Mouse (Mus musculus) MEL (cell line): ENCODE measurements around the gene Gata3. TPM values are rescaled to one million over a fixed set of nuclear protein-coding genes. Genes with fewer than 3 reads are reported as not detected.
A peak's percentile ranks its signal among the peaks of the same experiment; 100 is the strongest.

Source experiments
- DNase-seq: peaks from one replicate; pipeline ENCODE4 v3.0.0; 2011; ENCODE audit warnings: low read depth, low spot score
- H3K27ac ChIP-seq: 2 replicates; pipeline ENCODE4 v1.5.1; 2012; ENCODE audit warnings: low read depth, mild to moderate bottlenecking, control low read depth, low read length, moderate library complexity; ENCODE audit not compliant: control insufficient read depth
- H3K27me3 ChIP-seq, 2 experiments: fragments of 150-350 bp in 1 of 2; sonication (generic) in 1 of 2; 2 replicates each; pipeline ENCODE4 v1.6.1; 2012; ENCODE audit warnings: low read length in 2 of 2, mild to moderate bottlenecking in 2 of 2, improper control_type of control experiment in 1 of 2, moderate library complexity in 1 of 2; ENCODE audit not compliant: insufficient read depth in 2 of 2, control insufficient read depth in 1 of 2
- H3K36me3 ChIP-seq, 2 experiments: 2 replicates each; pipeline ENCODE4 v1.6.1; 2012 to 2014; ENCODE audit warnings: low read length in 2 of 2, improper control_type of control experiment in 1 of 2, inconsistent platforms in 1 of 2, mild to moderate bottlenecking in 1 of 2; ENCODE audit not compliant: insufficient read depth in 2 of 2, control insufficient read depth in 1 of 2
- H3K4me1 ChIP-seq, 2 experiments: fragments of 150-350 bp in 1 of 2; sonication (generic) in 1 of 2; 2 replicates each; pipeline ENCODE4 v1.6.1; 2012; ENCODE audit warnings: low read length in 2 of 2, improper control_type of control experiment in 1 of 2, mild to moderate bottlenecking in 1 of 2; ENCODE audit not compliant: insufficient read depth in 2 of 2, control insufficient read depth in 1 of 2
- H3K4me3 ChIP-seq, 2 experiments: fragments of 150-350 bp in 1 of 2; sonication (generic) in 1 of 2; 2 replicates each; pipeline ENCODE4 v1.5.1; 2012; ENCODE audit warnings: low read depth in 2 of 2, low read length in 2 of 2, mild to moderate bottlenecking in 2 of 2, moderate library complexity in 2 of 2, control low read depth in 1 of 2, improper control_type of control experiment in 1 of 2; ENCODE audit not compliant: control insufficient read depth in 1 of 2, insufficient read depth in 1 of 2
- H3K79me2 ChIP-seq: 2 replicates; pipeline ENCODE4 v1.6.1; 2012; ENCODE audit warnings: mild to moderate bottlenecking, low read length, moderate library complexity; ENCODE audit not compliant: control insufficient read depth, poor library complexity, insufficient read depth
- H3K9ac ChIP-seq: 2 replicates; pipeline ENCODE4 v1.6.1; 2012; ENCODE audit warnings: low read depth, mild to moderate bottlenecking, control low read depth, low read length, moderate library complexity; ENCODE audit not compliant: control insufficient read depth, poor library complexity, severe bottlenecking
- H3K9me3 ChIP-seq: fragments of 150-350 bp; sonication (generic); replicated peaks from 2 replicates; pipeline ENCODE4 v1.6.1; 2012; ENCODE audit warnings: mild to moderate bottlenecking, low read length, improper control_type of control experiment, moderate library complexity; ENCODE audit not compliant: insufficient read depth
- BHLHE40 ChIP-seq: IDR thresholded peaks from 2 replicates; pipeline ENCODE4 v1.6.1; 2012; ENCODE audit warnings: low read depth, mild to moderate bottlenecking, inconsistent platforms, low read length, improper control_type of control experiment, borderline replicate concordance
- CHD1 ChIP-seq: IDR thresholded peaks from 2 replicates; pipeline ENCODE4 v1.6.1; 2012; ENCODE audit warnings: low read depth, mild to moderate bottlenecking, inconsistent platforms, low read length, improper control_type of control experiment
- CHD2 ChIP-seq: IDR thresholded peaks from 2 replicates; pipeline ENCODE4 v1.6.1; 2011; ENCODE audit warnings: low read length, improper control_type of control experiment
- E2F4 ChIP-seq: IDR thresholded peaks from 2 replicates; pipeline ENCODE4 v1.6.1; 2011; ENCODE audit warnings: low read depth, low read length, improper control_type of control experiment, borderline replicate concordance
- ELF1 ChIP-seq: IDR thresholded peaks from 2 replicates; pipeline ENCODE4 v1.6.1; 2014; ENCODE audit warnings: low read depth, mild to moderate bottlenecking, inconsistent platforms, low read length, improper control_type of control experiment, moderate library complexity
- EP300 ChIP-seq, 2 experiments: IDR thresholded peaks; 2 replicates each; pipeline ENCODE4 v1.6.1; 2011; ENCODE audit warnings: improper control_type of control experiment in 2 of 2, low read length in 2 of 2, low read depth in 1 of 2, mild to moderate bottlenecking in 1 of 2
- ETS1 ChIP-seq: IDR thresholded peaks from 2 replicates; pipeline ENCODE4 v1.6.1; 2012; ENCODE audit warnings: low read depth, mild to moderate bottlenecking, inconsistent platforms, low read length, improper control_type of control experiment, moderate library complexity
- GABPA ChIP-seq: IDR thresholded peaks from 2 replicates; pipeline ENCODE4 v1.6.1; 2012; ENCODE audit warnings: low read depth, mild to moderate bottlenecking, inconsistent platforms, low read length, improper control_type of control experiment, moderate library complexity
- GATA1 ChIP-seq: IDR thresholded peaks from 2 replicates; pipeline ENCODE4 v1.6.1; 2011; ENCODE audit warnings: low read depth, low read length, improper control_type of control experiment
- HCFC1 ChIP-seq: IDR thresholded peaks from 2 replicates; pipeline ENCODE4 v1.6.1; 2012; ENCODE audit warnings: low read depth, mild to moderate bottlenecking, inconsistent platforms, low read length, improper control_type of control experiment, moderate library complexity
- JUND ChIP-seq: IDR thresholded peaks from 2 replicates; pipeline ENCODE4 v1.6.1; 2011; ENCODE audit warnings: low read depth, mild to moderate bottlenecking, improper control_type of control experiment, low read length
- KAT2A ChIP-seq: conservative IDR thresholded peaks from 2 replicates; pipeline ENCODE4 v1.6.1; 2012; ENCODE audit warnings: low read depth, low read length, improper control_type of control experiment, inconsistent platforms
- MAX ChIP-seq: IDR thresholded peaks from 2 replicates; pipeline ENCODE4 v1.6.1; 2011; ENCODE audit warnings: low read length, improper control_type of control experiment
- MAZ ChIP-seq: IDR thresholded peaks from 2 replicates; pipeline ENCODE4 v1.6.1; 2012; ENCODE audit warnings: low read depth, mild to moderate bottlenecking, inconsistent platforms, low read length, improper control_type of control experiment
- MEF2A ChIP-seq: IDR thresholded peaks from 2 replicates; pipeline ENCODE4 v1.6.1; 2014; ENCODE audit warnings: low read depth, mild to moderate bottlenecking, inconsistent platforms, low read length, improper control_type of control experiment; ENCODE audit not compliant: poor library complexity, insufficient replicate concordance, severe bottlenecking; ENCODE audit errors: extremely low read depth
- MXI1 ChIP-seq: IDR thresholded peaks from 2 replicates; pipeline ENCODE4 v1.6.1; 2011; ENCODE audit warnings: mild to moderate bottlenecking, low read depth, low read length, improper control_type of control experiment
- MYB ChIP-seq: IDR thresholded peaks from 2 replicates; pipeline ENCODE4 v1.6.1; 2011; ENCODE audit warnings: mild to moderate bottlenecking, low read depth, low read length, improper control_type of control experiment
- MYC ChIP-seq: IDR thresholded peaks from 2 replicates; pipeline ENCODE4 v1.6.1; 2011; ENCODE audit warnings: low read depth, mild to moderate bottlenecking, low read length, improper control_type of control experiment, moderate library complexity
- NELFE ChIP-seq: IDR thresholded peaks from 2 replicates; pipeline ENCODE4 v1.6.1; 2011; ENCODE audit warnings: low read depth, low read length, improper control_type of control experiment
- NRF1 ChIP-seq: IDR thresholded peaks from 2 replicates; pipeline ENCODE4 v1.6.1; 2014; ENCODE audit warnings: low read depth, mild to moderate bottlenecking, inconsistent platforms, low read length, improper control_type of control experiment, moderate library complexity; ENCODE audit not compliant: poor library complexity, insufficient read depth, severe bottlenecking
- POLR2A ChIP-seq, 2 experiments: IDR thresholded peaks; 2 replicates each; pipeline ENCODE4 v1.6.1; 2011 to 2012; ENCODE audit warnings: low read length in 2 of 2, mild to moderate bottlenecking in 2 of 2, control low read depth in 1 of 2, improper control_type of control experiment in 1 of 2, low read depth in 1 of 2, moderate library complexity in 1 of 2; ENCODE audit not compliant: control insufficient read depth in 1 of 2, insufficient read depth in 1 of 2, poor library complexity in 1 of 2
- POLR2AphosphoS2 ChIP-seq: IDR thresholded peaks from 2 replicates; pipeline ENCODE4 v1.6.1; 2011; ENCODE audit warnings: low read length, improper control_type of control experiment
- POLR2AphosphoS5 ChIP-seq: IDR thresholded peaks from 2 replicates; pipeline ENCODE4 v1.6.1; 2012; ENCODE audit warnings: low read depth, borderline replicate concordance, mild to moderate bottlenecking, inconsistent platforms, low read length, moderate library complexity, mixed read lengths
- RCOR1 ChIP-seq: IDR thresholded peaks from 2 replicates; pipeline ENCODE4 v1.6.1; 2012; ENCODE audit warnings: low read depth, mild to moderate bottlenecking, inconsistent platforms, low read length, improper control_type of control experiment
- SIN3A ChIP-seq: IDR thresholded peaks from 2 replicates; pipeline ENCODE4 v1.6.1; 2012; ENCODE audit warnings: low read length, improper control_type of control experiment, inconsistent platforms
- SMC3 ChIP-seq: IDR thresholded peaks from 2 replicates; pipeline ENCODE4 v1.6.1; 2011; ENCODE audit warnings: low read depth, low read length, improper control_type of control experiment
- TAL1 ChIP-seq: IDR thresholded peaks from 2 replicates; pipeline ENCODE4 v1.6.1; 2012; ENCODE audit warnings: mild to moderate bottlenecking, inconsistent platforms, low read length, moderate library complexity, mixed read lengths
- TBP ChIP-seq: IDR thresholded peaks from 2 replicates; pipeline ENCODE4 v1.8.0; 2011; ENCODE audit warnings: low read depth, low read length, improper control_type of control experiment
- TCF12 ChIP-seq: IDR thresholded peaks from 2 replicates; pipeline ENCODE4 v1.6.1; 2014; ENCODE audit warnings: low read depth, mild to moderate bottlenecking, inconsistent platforms, low read length, improper control_type of control experiment, moderate library complexity
- UBTF ChIP-seq: IDR thresholded peaks from 2 replicates; pipeline ENCODE4 v1.6.1; 2012; ENCODE audit warnings: low read depth, mild to moderate bottlenecking, inconsistent platforms, low read length, improper control_type of control experiment, moderate library complexity, borderline replicate concordance; ENCODE audit not compliant: insufficient read depth
- USF1 ChIP-seq: IDR thresholded peaks from 2 replicates; pipeline ENCODE4 v1.6.1; 2014; ENCODE audit warnings: low read depth, mild to moderate bottlenecking, inconsistent platforms, low read length, improper control_type of control experiment, moderate library complexity
- USF2 ChIP-seq, 2 experiments: IDR thresholded peaks; 2 replicates each; pipeline ENCODE4 v1.6.1; 2011 to 2012; ENCODE audit warnings: improper control_type of control experiment in 2 of 2, low read length in 2 of 2, borderline replicate concordance in 1 of 2, inconsistent platforms in 1 of 2, low read depth in 1 of 2, mild to moderate bottlenecking in 1 of 2; ENCODE audit not compliant: insufficient read depth in 1 of 2
- ZC3H11A ChIP-seq: IDR thresholded peaks from 2 replicates; pipeline ENCODE4 v1.6.1; 2012; ENCODE audit warnings: low read depth, mild to moderate bottlenecking, inconsistent platforms, low read length, improper control_type of control experiment
- ZKSCAN1 ChIP-seq: IDR thresholded peaks from 2 replicates; pipeline ENCODE4 v1.6.1; 2012; ENCODE audit warnings: low read depth, mild to moderate bottlenecking, inconsistent platforms, low read length, improper control_type of control experiment, moderate library complexity
- ZMIZ1 ChIP-seq: IDR thresholded peaks from 2 replicates; pipeline ENCODE4 v1.6.1; 2012; ENCODE audit warnings: low read depth, mild to moderate bottlenecking, inconsistent platforms, low read length, improper control_type of control experiment, moderate library complexity
- ZNF384 ChIP-seq: IDR thresholded peaks from 2 replicates; pipeline ENCODE4 v1.6.1; 2012; ENCODE audit warnings: low read depth, mild to moderate bottlenecking, inconsistent platforms, low read length, improper control_type of control experiment
- polyA plus RNA-seq, 2 experiments: library from polyadenylated mRNA; stranded (reverse) in 1 of 2; unstranded in 1 of 2; fragments of >175 nt in 1 of 2; fragments of >200 nt in 1 of 2; gene quantifications; 2 replicates each; pipeline versions ENCODE4 v1.2.1 to v1.2.4; 2012; ENCODE audit warnings: low replicate concordance in 2 of 2, low read depth in 1 of 2; ENCODE audit not compliant: insufficient read length in 2 of 2, insufficient read depth in 1 of 2, missing spikeins in 1 of 2
- total RNA-seq: library from RNA; depleted of rRNA; stranded (reverse); fragments of 300-350 nt; gene quantifications from 2 replicates; pipeline ENCODE4 v1.2.3, GENCODE M21; 2012; rRNA removed

Gene Gata3
- total RNA-seq (0.12 and 0.46 TPM in 2 replicates), polyA plus RNA-seq (1 to 10 TPM in 1 of 2 experiments, not detected in 1; 2.0 TPM)

DNA sequence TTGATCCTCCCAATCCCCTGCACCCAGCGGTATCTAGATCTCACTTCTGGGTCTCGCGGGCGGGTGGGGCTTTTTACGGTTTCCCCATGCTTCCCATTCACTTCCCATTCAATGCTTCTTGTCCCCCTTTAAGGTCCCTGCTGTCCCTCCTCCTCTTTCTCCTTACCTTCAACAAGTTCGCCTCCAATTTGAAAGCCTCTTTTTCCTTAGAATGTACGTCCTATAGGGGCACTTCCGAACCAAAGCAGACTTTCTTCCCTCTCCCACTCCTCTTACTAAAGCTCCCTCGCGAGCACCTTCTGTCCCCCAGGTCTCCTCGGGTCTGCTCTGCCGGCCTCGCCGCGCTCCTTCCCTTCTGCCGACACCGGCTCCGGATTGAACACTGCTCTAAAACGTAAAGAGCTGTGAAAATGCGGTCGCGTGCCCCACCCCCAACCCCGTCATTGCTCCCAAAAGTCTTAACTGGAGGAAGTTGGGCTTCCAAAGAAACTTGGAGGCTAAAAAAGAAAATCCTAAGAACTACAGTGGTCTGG is at the start of gene Gata3:
TSS of gene Gata3 (minus strand) at position 384 of the 533 bp plus-strand sequence.
- peaks cover 2 to 5% of the 10 kb centered on the region in 2 experiments for H3K4me1 ChIP-seq
- no peaks in the 10 kb centered on the region for H3K27me3 ChIP-seq
- H3K27ac ChIP-seq = peak within 1 kb of the TSS; percentile 65
- peak within 1 kb of the TSS; percentile 76 for H3K9ac ChIP-seq
- H3K9me3 ChIP-seq = no peaks in the 10 kb centered on the region
- H3K4me3 ChIP-seq = peak within 1 kb of the TSS; percentile 93 to 95
- peaks cover 0 to 4% of the 10 kb centered on the region in 2 experiments; a peak in 2 of 4 replicates for H3K36me3 ChIP-seq
- no peaks in the 10 kb centered on the region for H3K79me2 ChIP-seq
- DNase-seq = peak; percentile 67
- TF ChIP-seq MAX = no peak
- TF ChIP-seq UBTF = no peak
- TF ChIP-seq E2F4 = no peak
- no peak for TF ChIP-seq ZKSCAN1
- no peak for TF ChIP-seq ELF1
- TF ChIP-seq TAL1 = no peak
- peak; percentile 63; the same call in 1 of the 2 replicates for TF ChIP-seq MAZ
- TF ChIP-seq MEF2A = no peak
- no peak for TF ChIP-seq TCF12
- no peak for TF ChIP-seq POLR2AphosphoS2
- no peak for TF ChIP-seq ETS1
- no peak for TF ChIP-seq ZMIZ1
- TF ChIP-seq EP300 (IDR thresholded peaks at IDR 0.05; ENCODE audit: low read depth in 1 of 2, low read length in 2 of 2) = 0 out of 4 replicates have a peak, but pooled peaks of 1 of the 2 experiments have one; percentile 13
- TF ChIP-seq POLR2A (IDR thresholded peaks at IDR 0.05; ENCODE audit: control insufficient read depth in 1 of 2, insufficient read depth in 1 of 2, low read depth in 1 of 2, low read length in 2 of 2, poor library complexity in 1 of 2) = peak; percentile 0 to 33; a peak in 2 of 4 replicates
- TF ChIP-seq GABPA = no peak
- TF ChIP-seq MXI1 = no peak
- TF ChIP-seq HCFC1 = no peak
- no peak; the same call in 1 of the 2 replicates for TF ChIP-seq SIN3A
- TF ChIP-seq CHD1 = peak; percentile 63; the same call in 1 of the 2 replicates
- no peak for TF ChIP-seq MYB
- no peak for TF ChIP-seq ZNF384
- no peak for TF ChIP-seq KAT2A
- TF ChIP-seq MYC = peak; percentile 49; the same call in 1 of the 2 replicates
- TF ChIP-seq USF2 (IDR thresholded peaks at IDR 0.05; ENCODE audit: borderline replicate concordance in 1 of 2, insufficient read depth in 1 of 2, low read depth in 1 of 2, low read length in 2 of 2) = no peak
- TF ChIP-seq ZC3H11A = no peak
- no peak for TF ChIP-seq USF1
- 0 out of 2 replicates have a peak, but pooled peaks have one; percentile 7 for TF ChIP-seq RCOR1
- TF ChIP-seq GATA1 = peak; percentile 43
- no peak for TF ChIP-seq SMC3
- TF ChIP-seq BHLHE40 = no peak
- no peak for TF ChIP-seq JUND
- peak; percentile 78; the same call in 1 of the 2 replicates for TF ChIP-seq TBP
- TF ChIP-seq NELFE = peak; percentile 73
- TF ChIP-seq NRF1 = no peak
- no peak for TF ChIP-seq POLR2AphosphoS5
- TF ChIP-seq CHD2 = no peak
